Mouse (Mus musculus): ENCODE results near the gene Sfxn4.

The Sfxn4 gene

GRCm38 (mm10) chr19:60845731-60846130, 15.5 kb downstream of the Sfxn4 start:
- in situ Hi-C loops (cut with MboI; ENCODE audit: unreplicated experiment in 2 of 2), result no loop called here

- in situ Hi-C loops (cut with MboI; ENCODE audit: unreplicated experiment in 2 of 2), result loop anchor here in 1 of 2 experiments (5.0 kb wide), 1 partner anchor 44 kb away; the partner anchor contains the start of gene Grk5
Measured at GRCm38 (mm10) chr19:60843324-60843723, 18.0 kb downstream of the Sfxn4 start.

- in situ Hi-C loops (cut with MboI; ENCODE audit: unreplicated experiment in 2 of 2), result loop anchor here (5.0 kb wide), 1 partner anchor 250 kb away; no protein-coding TSS in a partner anchor
Measured at GRCm38 (mm10) chr19:60837747-60838146, 23.5 kb downstream of the Sfxn4 start.

GRCm38 (mm10) chr19:60818677-60819076, 42.6 kb downstream of the Sfxn4 start:
- in situ Hi-C loops (cut with MboI; ENCODE audit: unreplicated experiment in 2 of 2), result no loop called here

- in situ Hi-C loops (cut with MboI; ENCODE audit: unreplicated experiment in 2 of 2), result no loop called here
Measured at GRCm38 (mm10) chr19:60813133-60813532, 48.1 kb downstream of the Sfxn4 start.

- in situ Hi-C loops (cut with MboI; ENCODE audit: unreplicated experiment in 2 of 2), result no loop called here
Measured at GRCm38 (mm10) chr19:60812036-60812389, 49.3 kb downstream of the Sfxn4 start.

GRCm38 (mm10) chr19:60811098-60812035, 49.9 kb downstream of the Sfxn4 start, which contains the start of gene Fam45a:
Gene Fam45a, plus strand, starts transcription at chr19:60811585.
- in situ Hi-C loops (cut with MboI; ENCODE audit: unreplicated experiment in 2 of 2), result no loop called here

GRCm38 (mm10) chr19:60809927-60810326, 51.4 kb downstream of the Sfxn4 start:
- in situ Hi-C loops (cut with MboI; ENCODE audit: unreplicated experiment in 2 of 2), result no loop called here

- in situ Hi-C loops (cut with MboI; ENCODE audit: unreplicated experiment in 2 of 2), result no loop called here
Measured at GRCm38 (mm10) chr19:60804903-60805302, 56.4 kb downstream of the Sfxn4 start.

GRCm38 (mm10) chr19:60799867-60800569, 61.3 kb downstream of the Sfxn4 start:
- in situ Hi-C loops (cut with MboI; ENCODE audit: unreplicated experiment in 2 of 2), result no loop called here

GRCm38 (mm10) chr19:60797415-60797814, 63.9 kb downstream of the Sfxn4 start:
- in situ Hi-C loops (cut with MboI; ENCODE audit: unreplicated experiment in 2 of 2), result no loop called here

GRCm38 (mm10) chr19:60795244-60795643, 66.0 kb downstream of the Sfxn4 start:
- in situ Hi-C loops (cut with MboI; ENCODE audit: unreplicated experiment in 2 of 2), result no loop called here

- in situ Hi-C loops (cut with MboI; ENCODE audit: unreplicated experiment in 2 of 2), result no loop called here
Measured at GRCm38 (mm10) chr19:60793170-60793707, 68.0 kb downstream of the Sfxn4 start.

GRCm38 (mm10) chr19:60791164-60791563, 70.1 kb downstream of the Sfxn4 start:
- in situ Hi-C loops (cut with MboI; ENCODE audit: unreplicated experiment in 2 of 2), result no loop called here

- in situ Hi-C loops (cut with MboI; ENCODE audit: unreplicated experiment in 2 of 2), result no loop called here
Measured at GRCm38 (mm10) chr19:60790551-60791161, 70.6 kb downstream of the Sfxn4 start, which contains the start of gene Eif3a. Gene Eif3a, minus strand, starts transcription at chr19:60790658.

- in situ Hi-C loops (cut with MboI; ENCODE audit: unreplicated experiment in 2 of 2), result no loop called here
Measured at GRCm38 (mm10) chr19:60789919-60790506, 71.3 kb downstream of the Sfxn4 start.

GRCm38 (mm10) chr19:60789452-60789851, 71.8 kb downstream of the Sfxn4 start:
- in situ Hi-C loops (cut with MboI; ENCODE audit: unreplicated experiment in 2 of 2), result no loop called here

GRCm38 (mm10) chr19:60788214-60788960, 72.9 kb downstream of the Sfxn4 start:
- in situ Hi-C loops (cut with MboI; ENCODE audit: unreplicated experiment in 2 of 2), result no loop called here

GRCm38 (mm10) chr19:60787465-60788150, 73.7 kb downstream of the Sfxn4 start:
- in situ Hi-C loops (cut with MboI; ENCODE audit: unreplicated experiment in 2 of 2), result no loop called here
